Mouse (Mus musculus): ENCODE data around the gene Crip1.
A peak's percentile ranks its signal among the peaks of the same experiment; 100 is the strongest.
"Not testable (repeated sequence)": the region's sequence is repeated elsewhere in the genome, so short reads cannot be mapped to it uniquely, and the experiment has no call there.

The Crip1 gene

GRCm38 (mm10) chr12:113181020-113181419, 34.9 kb downstream of the Crip1 start:
- DNase-seq (ENCODE audit: extremely low read depth, low read depth) = no peak

- no peak for DNase-seq (ENCODE audit: extremely low read depth, low read depth)
These were observed 38.8 kb downstream of the Crip1 start for GRCm38 (mm10) chr12:113184945-113185344.

- peak; percentile 25 for DNase-seq (ENCODE audit: extremely low read depth, low read depth)
These were observed 39.6 kb downstream of the Crip1 start, which contains the start of gene Tmem121 for GRCm38 (mm10) chr12:113185442-113186291. Gene Tmem121, plus strand, starts transcription at chr12:113185930.

GRCm38 (mm10) chr12:113186326-113187010, 40.4 kb downstream of the Crip1 start:
- DNase-seq (ENCODE audit: extremely low read depth, low read depth) = no peak

GRCm38 (mm10) chr12:113187011-113187375, 40.9 kb downstream of the Crip1 start:
- no peak for DNase-seq (ENCODE audit: extremely low read depth, low read depth)

GRCm38 (mm10) chr12:113187584-113188295, 41.6 kb downstream of the Crip1 start:
- DNase-seq (ENCODE audit: extremely low read depth, low read depth) = no peak

- no peak for DNase-seq (ENCODE audit: extremely low read depth, low read depth)
These were observed 42.4 kb downstream of the Crip1 start for GRCm38 (mm10) chr12:113188349-113189055.

GRCm38 (mm10) chr12:113193423-113193822, 47.3 kb downstream of the Crip1 start:
- DNase-seq (ENCODE audit: extremely low read depth, low read depth) = no peak

GRCm38 (mm10) chr12:113199132-113199531, 53.0 kb downstream of the Crip1 start:
- DNase-seq (ENCODE audit: extremely low read depth, low read depth) = not testable (repeated sequence)

- DNase-seq (ENCODE audit: extremely low read depth, low read depth) = no peak
These were observed 55.2 kb downstream of the Crip1 start for GRCm38 (mm10) chr12:113201301-113201700.

- no peak for DNase-seq (ENCODE audit: extremely low read depth, low read depth)
These were observed 55.9 kb downstream of the Crip1 start for GRCm38 (mm10) chr12:113202008-113202407.

Data from MEL-GATA-1-ER (cell line).